Mouse (Mus musculus) liver, embryonic 12.5 days (tissue): ENCODE data around the gene Slc6a6. TPM values are rescaled to one million over a fixed set of nuclear protein-coding genes. Genes with fewer than 3 reads are reported as not detected.

ENCODE experiments used
- ATAC-seq: fragments of 200-750 bp; cut with Nextera tagmentation; 2 replicates; pipeline ENCODE4 v1.8.0; 2017; ENCODE audit warnings: moderate number of reproducible peaks, mild to moderate bottlenecking, moderate library complexity
- H3K27ac ChIP-seq: fragments of 300-500 bp; sonication (generic); 2 replicates; pipeline ENCODE4 v1.5.1; 2016; ENCODE audit warnings: mild to moderate bottlenecking
- H3K27me3 ChIP-seq: fragments of 300-500 bp; sonication (generic); replicated peaks from 2 replicates; pipeline ENCODE4 v1.6.1; 2016; ENCODE audit warnings: mild to moderate bottlenecking, moderate library complexity
- H3K36me3 ChIP-seq: fragments of 300-500 bp; sonication (generic); 2 replicates; pipeline ENCODE4 v1.6.1; 2016; ENCODE audit warnings: mild to moderate bottlenecking, moderate library complexity
- H3K4me1 ChIP-seq: fragments of 300-500 bp; sonication (generic); 2 replicates; pipeline ENCODE4 v1.6.1; 2016
- H3K4me2 ChIP-seq: fragments of 300-500 bp; sonication (generic); 2 replicates; pipeline ENCODE4 v1.6.1; 2016; ENCODE audit warnings: mild to moderate bottlenecking, moderate library complexity
- H3K4me3 ChIP-seq: fragments of 300-500 bp; sonication (generic); 2 replicates; pipeline ENCODE4 v1.5.1; 2016; ENCODE audit warnings: mild to moderate bottlenecking, moderate library complexity
- H3K9ac ChIP-seq: fragments of 300-500 bp; sonication (generic); 2 replicates; pipeline ENCODE4 v1.6.1; 2016; ENCODE audit warnings: mild to moderate bottlenecking, moderate library complexity
- H3K9me3 ChIP-seq: fragments of 300-500 bp; sonication (generic); replicated peaks from 2 replicates; pipeline ENCODE4 v1.6.1; 2016; ENCODE audit warnings: mild to moderate bottlenecking, moderate library complexity
- WGBS: fragments of 180-500 bp; shearing (Covaris S2); methylation state at CpG from one replicate; pipeline ENCODE4 v1.1.7; 2016; ENCODE audit not compliant: insufficient replicate concordance; 5-methylcytosine and 5-hydroxymethylcytosine counted together
- polyA plus RNA-seq: library from polyadenylated mRNA; unstranded; fragments of >200 nt; fragmentation: Nextera tagmentation; extraction: Ambion mirVana; gene quantifications from 2 replicates; pipeline ENCODE4 v1.2.1, GENCODE M21; 2016

Slc6a6 gene
- polyA plus RNA-seq, 1 experiment from 2014 or later, result 24.9 TPM

DNA sequence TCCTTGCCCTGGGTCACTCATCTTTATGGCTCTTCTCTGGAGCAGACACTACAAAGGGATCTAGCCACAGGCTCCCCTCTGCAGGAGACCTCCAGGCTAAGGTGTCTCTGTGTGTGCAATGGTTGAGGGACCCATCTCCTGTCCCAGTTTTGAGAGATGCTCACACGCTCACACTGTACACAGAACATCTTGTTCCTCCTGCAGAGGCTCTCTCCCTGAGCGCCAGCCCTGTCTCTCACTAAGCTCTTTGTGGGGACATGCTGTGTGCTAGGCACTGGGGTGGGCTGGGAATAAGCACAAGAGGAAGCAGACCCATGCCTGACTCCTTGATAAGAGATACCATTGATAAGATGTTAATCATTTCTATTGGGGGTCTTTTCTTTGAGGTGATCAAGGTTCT lies 34.2 kb downstream of the Slc6a6 start:
- H3K4me3 ChIP-seq, result no peak overlapping the region
- ATAC-seq, result no peak
- H3K36me3 ChIP-seq, result peaks cover 21% of the 10 kb centered on the region
- H3K9ac ChIP-seq, result no peak overlapping the region
- H3K27ac ChIP-seq, result no peak overlapping the region
- WGBS, result 69% methylated on average over 2 of the region's 2 CpGs
- H3K9me3 ChIP-seq, result no peaks in the 10 kb centered on the region
- H3K4me1 ChIP-seq, result peaks cover 49% of the 10 kb centered on the region
- no peaks in the 10 kb centered on the region for H3K27me3 ChIP-seq
- H3K4me2 ChIP-seq, result no peak overlapping the region

GRCm38 (mm10) chr6:91718603-91719002 lies 34.8 kb downstream of the Slc6a6 start:
- Histone ChIP-seq H3K36me3 (peaks cover 23% of the 10 kb centered on the region), H3K27me3 (no peaks in the 10 kb centered on the region), H3K4me3 (no peak overlapping the region), H3K4me2 (no peak overlapping the region), H3K27ac (peak overlapping the region; percentile 56), H3K9ac (no peak overlapping the region), H3K9me3 (no peaks in the 10 kb centered on the region), H3K4me1 (peaks cover 43% of the 10 kb centered on the region)
- WGBS, result 61% methylated on average over 3 of the region's 3 CpGs
- ATAC-seq, result no peak

DNA sequence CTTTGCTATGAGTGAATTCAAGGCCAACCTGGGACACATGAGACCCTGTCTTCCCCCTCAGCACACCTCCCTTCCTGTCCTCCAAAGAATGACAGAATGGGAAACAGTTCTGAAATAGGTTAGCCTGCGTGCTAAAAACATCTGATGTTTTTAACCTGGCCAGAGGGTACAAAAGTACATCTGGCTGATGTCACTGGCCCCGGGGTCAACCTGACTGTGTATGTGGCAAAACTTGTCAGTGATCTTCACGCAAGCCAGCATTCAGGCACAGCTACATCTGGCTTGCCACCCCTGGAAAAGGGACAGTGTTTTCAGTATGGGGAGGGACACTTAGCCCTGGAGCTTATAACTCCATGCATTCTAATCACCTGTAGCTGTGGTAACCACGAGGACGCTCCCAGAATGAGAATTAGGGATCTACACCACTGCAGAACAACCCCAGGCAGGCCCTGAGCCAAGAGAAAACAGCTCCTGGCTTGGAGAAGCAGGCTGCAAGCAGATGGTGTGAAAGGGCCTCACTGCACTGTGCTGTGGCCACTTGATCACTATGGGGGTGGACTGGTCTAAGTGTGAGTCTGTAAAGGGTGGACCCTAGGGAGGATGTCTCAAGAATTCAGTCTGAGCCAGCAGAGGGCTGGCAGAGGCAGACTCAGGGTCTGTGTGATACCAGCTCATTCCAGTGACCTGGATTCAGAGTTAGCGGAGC lies 35.3 kb downstream of the Slc6a6 start:
- H3K4me1 ChIP-seq, result peaks cover 41% of the 10 kb centered on the region
- no peaks in the 10 kb centered on the region for H3K27me3 ChIP-seq
- peaks cover 27% of the 10 kb centered on the region for H3K36me3 ChIP-seq
- no peak overlapping the region for H3K4me3 ChIP-seq
- ATAC-seq, result no peak
- no peak overlapping the region for H3K9ac ChIP-seq
- no peak overlapping the region for H3K4me2 ChIP-seq
- H3K27ac ChIP-seq, result peak overlapping the region; percentile 56
- H3K9me3 ChIP-seq, result no peaks in the 10 kb centered on the region
- 72% methylated on average over 6 of the region's 6 CpGs for WGBS

DNA sequence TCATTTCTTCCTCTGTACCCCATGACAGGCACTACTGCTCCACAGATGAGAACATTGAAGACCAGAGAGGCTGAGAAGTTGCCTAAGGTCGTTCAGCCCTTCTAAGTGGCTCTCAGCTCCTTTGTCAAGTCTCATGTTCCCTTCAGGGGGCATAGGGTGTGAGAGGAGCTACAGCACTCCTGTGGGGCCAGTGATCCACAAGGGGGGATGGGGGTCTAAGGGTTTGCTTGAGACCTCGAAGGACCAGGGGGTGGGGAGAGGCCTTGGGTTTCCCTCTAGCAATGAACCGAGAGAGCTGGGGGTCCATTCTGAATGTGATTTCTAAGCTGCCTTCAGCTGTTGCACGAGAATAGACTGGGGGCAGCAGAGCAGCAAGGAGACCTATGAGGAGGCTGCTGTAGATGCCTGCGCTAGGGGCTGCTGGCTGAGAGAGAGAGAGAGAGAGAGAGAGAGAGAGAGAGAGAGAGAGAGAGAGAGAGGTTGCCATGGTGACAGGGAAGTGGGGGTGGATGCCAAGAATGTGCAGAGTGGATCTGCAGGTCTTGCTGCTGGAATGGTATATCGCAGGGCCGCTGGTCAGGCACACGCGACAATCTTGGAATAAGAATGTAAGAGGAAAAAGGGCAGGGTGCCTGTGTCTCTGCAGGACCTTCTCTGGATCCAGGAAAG lies 36.1 kb downstream of the Slc6a6 start:
- Histone ChIP-seq H3K9me3 (no peaks in the 10 kb centered on the region), H3K9ac (no peak overlapping the region), H3K4me1 (peaks cover 41% of the 10 kb centered on the region), H3K27me3 (no peaks in the 10 kb centered on the region), H3K36me3 (peaks cover 31% of the 10 kb centered on the region), H3K27ac (no peak overlapping the region), H3K4me3 (no peak overlapping the region), H3K4me2 (no peak overlapping the region)
- WGBS, result 64% methylated on average over 9 of the region's 9 CpGs
- ATAC-seq, result no peak

DNA sequence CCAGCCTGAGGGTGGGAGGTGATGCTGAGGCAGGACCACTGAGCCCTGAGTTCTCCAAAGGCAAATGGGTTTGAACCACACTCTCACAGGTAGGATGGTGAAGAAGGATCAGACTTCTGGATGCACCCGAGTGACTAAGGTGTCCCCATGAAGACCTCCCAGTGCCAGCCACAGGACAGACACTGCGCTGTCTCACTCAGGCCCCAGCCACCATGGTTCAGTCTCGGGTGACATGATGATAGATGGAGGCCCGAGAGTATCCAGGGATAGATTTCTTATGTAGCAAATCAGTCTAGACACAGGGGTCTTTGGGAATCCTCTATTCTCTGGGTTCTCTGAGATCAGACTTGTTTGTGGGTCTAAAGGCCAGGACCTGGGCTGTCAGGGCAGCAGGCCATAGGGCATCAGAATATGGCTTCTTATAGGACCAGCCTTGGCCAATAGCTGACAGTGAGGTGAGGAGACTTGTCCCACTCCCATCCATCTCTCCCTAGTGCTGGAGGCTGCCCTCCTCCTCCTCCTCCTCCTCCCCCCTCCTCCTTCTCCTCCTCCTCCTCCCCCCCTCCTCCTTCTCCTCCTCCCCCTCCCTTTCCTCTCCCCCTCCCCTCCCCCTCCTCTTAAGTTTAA lies 36.8 kb downstream of the Slc6a6 start:
- no peak overlapping the region for H3K4me2 ChIP-seq
- ATAC-seq, result no peak
- no peaks in the 10 kb centered on the region for H3K9me3 ChIP-seq
- peaks cover 35% of the 10 kb centered on the region for H3K36me3 ChIP-seq
- H3K9ac ChIP-seq, result no peak overlapping the region
- H3K4me3 ChIP-seq, result no peak overlapping the region
- 71% methylated on average over 4 of the region's 4 CpGs for WGBS
- H3K27me3 ChIP-seq, result no peaks in the 10 kb centered on the region
- H3K4me1 ChIP-seq, result peaks cover 41% of the 10 kb centered on the region
- no peak overlapping the region for H3K27ac ChIP-seq

- Histone ChIP-seq H3K4me1 (peaks cover 38% of the 10 kb centered on the region), H3K27me3 (no peaks in the 10 kb centered on the region), H3K27ac (no peak overlapping the region), H3K4me2 (no peak overlapping the region), H3K9ac (no peak overlapping the region), H3K9me3 (no peaks in the 10 kb centered on the region), H3K36me3 (peaks cover 41% of the 10 kb centered on the region), H3K4me3 (no peak overlapping the region)
- no peak for ATAC-seq
- 55% methylated on average over 12 of the region's 12 CpGs for WGBS
These were observed 37.4 kb downstream of the Slc6a6 start for GRCm38 (mm10) chr6:91721215-91721701.

- Histone ChIP-seq H3K36me3 (peaks cover 92% of the 10 kb centered on the region), H3K4me2 (no peak overlapping the region), H3K27me3 (no peaks in the 10 kb centered on the region), H3K9me3 (no peaks in the 10 kb centered on the region), H3K4me3 (no peak overlapping the region), H3K4me1 (peaks cover 6% of the 10 kb centered on the region; the same call in 1 of the 2 replicates), H3K9ac (no peak overlapping the region), H3K27ac (no peak overlapping the region)
- no peak for ATAC-seq
- 71% methylated on average over 1 of the region's 1 CpGs for WGBS
These were observed 43.5 kb downstream of the Slc6a6 start for GRCm38 (mm10) chr6:91727361-91727760.

- Histone ChIP-seq H3K4me3 (no peak overlapping the region), H3K27ac (no peak overlapping the region), H3K9ac (no peak overlapping the region), H3K4me1 (peaks cover 6% of the 10 kb centered on the region; the same call in 1 of the 2 replicates), H3K36me3 (peaks cover 94% of the 10 kb centered on the region), H3K4me2 (no peak overlapping the region), H3K27me3 (no peaks in the 10 kb centered on the region), H3K9me3 (no peaks in the 10 kb centered on the region)
- 62% methylated on average over 6 of the region's 6 CpGs for WGBS
- ATAC-seq, result peak; percentile 55; the same call in 1 of the 2 replicates
These were observed 45.2 kb downstream of the Slc6a6 start for GRCm38 (mm10) chr6:91728939-91729619.

- Histone ChIP-seq H3K4me2 (no peak overlapping the region), H3K27ac (no peak overlapping the region), H3K9me3 (no peaks in the 10 kb centered on the region), H3K4me3 (no peak overlapping the region), H3K27me3 (no peaks in the 10 kb centered on the region), H3K4me1 (peaks cover 6% of the 10 kb centered on the region; the same call in 1 of the 2 replicates), H3K36me3 (peaks cover 93% of the 10 kb centered on the region), H3K9ac (no peak overlapping the region)
- no peak for ATAC-seq
- WGBS, result 78% methylated on average over 12 of the region's 12 CpGs
These were observed 45.8 kb downstream of the Slc6a6 start for GRCm38 (mm10) chr6:91729677-91730127.

- Histone ChIP-seq H3K9ac (no peak overlapping the region), H3K9me3 (no peaks in the 10 kb centered on the region), H3K27ac (no peak overlapping the region), H3K4me3 (no peak overlapping the region), H3K4me2 (no peak overlapping the region), H3K27me3 (no peaks in the 10 kb centered on the region), H3K36me3 (peaks cover 93% of the 10 kb centered on the region), H3K4me1 (peaks cover 6% of the 10 kb centered on the region; the same call in 1 of the 2 replicates)
- WGBS, result 86% methylated on average over 11 of the region's 11 CpGs
- no peak for ATAC-seq
These were observed 48.3 kb downstream of the Slc6a6 start for GRCm38 (mm10) chr6:91732138-91732537.

GRCm38 (mm10) chr6:91736471-91736870 lies 52.6 kb downstream of the Slc6a6 start:
- Histone ChIP-seq H3K4me1 (peaks cover 11% of the 10 kb centered on the region), H3K27me3 (no peaks in the 10 kb centered on the region), H3K4me3 (no peak overlapping the region), H3K9ac (no peak overlapping the region), H3K9me3 (no peaks in the 10 kb centered on the region), H3K27ac (no peak overlapping the region), H3K4me2 (no peak overlapping the region), H3K36me3 (peaks cover 93% of the 10 kb centered on the region)
- WGBS, result 61% methylated on average over 5 of the region's 5 CpGs
- ATAC-seq, result no peak
